Mouse (Mus musculus) lung, postnatal 0 days (tissue): ENCODE results near the gene Lmln.

Source experiments
- CTCF ChIP-seq: IDR thresholded peaks from 2 replicates; pipeline ENCODE4 v1.5.1; 2016; ENCODE audit warnings: antibody characterized with exemption, mild to moderate bottlenecking
- EP300 ChIP-seq: IDR thresholded peaks from 2 replicates; pipeline ENCODE4 v1.6.1; 2016; ENCODE audit warnings: antibody characterized with exemption, mild to moderate bottlenecking, control low read depth

DNA sequence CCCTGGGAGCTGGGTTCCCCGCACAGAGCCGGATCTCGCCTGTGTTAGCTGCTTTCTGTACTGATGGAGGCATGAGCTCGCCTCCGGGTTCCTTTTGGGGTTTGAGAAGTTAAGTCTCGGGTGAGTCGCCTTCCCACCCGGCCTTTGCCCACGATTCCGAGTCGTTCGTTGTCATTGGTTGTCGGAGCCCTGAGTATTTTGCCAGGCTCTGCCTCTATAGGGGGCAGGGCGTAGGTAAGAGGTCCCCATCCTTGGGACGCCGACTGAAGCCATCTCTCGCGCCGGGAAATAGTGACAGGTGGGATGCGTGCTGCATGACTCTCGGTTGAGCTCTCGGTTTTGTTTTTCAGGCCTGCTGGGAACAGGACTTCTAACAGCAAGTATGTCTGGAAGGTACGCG is 5.5 kb upstream of the Lmln start:
- TF ChIP-seq CTCF = no peak
- no peak for TF ChIP-seq EP300
